Mouse (Mus musculus) lung, postnatal 4 days (tissue): ENCODE measurements around the gene Hist1h2an.
"Not testable (repeated sequence)": the region's sequence is repeated elsewhere in the genome, so short reads cannot be mapped to it uniquely, and the experiment has no call there.

Experiments used
- DNase-seq, 2 experiments: peaks; one replicate each; pipeline ENCODE4 v3.0.0; 2021

The Hist1h2an gene

DNA sequence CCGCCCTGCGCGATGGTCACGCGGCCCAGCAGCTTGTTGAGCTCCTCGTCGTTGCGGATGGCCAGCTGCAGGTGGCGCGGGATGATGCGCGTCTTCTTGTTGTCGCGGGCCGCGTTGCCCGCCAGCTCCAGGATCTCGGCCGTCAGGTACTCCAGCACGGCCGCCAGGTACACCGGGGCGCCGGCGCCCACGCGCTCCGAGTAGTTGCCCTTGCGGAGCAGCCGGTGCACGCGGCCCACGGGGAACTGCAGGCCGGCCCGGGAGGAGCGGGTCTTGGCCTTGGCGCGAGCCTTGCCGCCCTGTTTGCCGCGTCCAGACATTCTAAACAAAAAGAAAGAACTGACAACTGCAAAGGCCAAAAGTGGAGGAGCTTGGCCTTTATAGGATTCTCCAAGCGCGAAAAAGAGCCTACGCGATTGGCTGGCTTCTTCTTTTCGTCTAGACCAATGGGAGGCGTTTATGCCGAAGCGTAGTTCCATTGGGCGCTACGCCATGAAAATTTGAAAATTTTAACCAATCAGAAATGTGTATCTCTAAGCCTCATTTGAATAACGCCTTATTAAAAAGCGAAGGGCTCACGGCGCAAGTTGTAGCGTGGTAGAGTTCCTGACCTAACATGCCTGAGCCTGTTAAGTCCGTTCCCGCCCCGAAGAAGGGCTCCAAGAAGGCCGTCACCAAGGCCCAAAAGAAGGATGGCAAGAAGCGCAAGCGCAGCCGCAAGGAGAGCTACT, at the start of gene Hist1h2an, which contains the start of gene Hist1h2bp:
Hist1h2an (minus strand) TSS at position 320 of the 731 bp plus-strand sequence.
Hist1h2bp (plus strand) TSS at position 563 of the 731 bp plus-strand sequence.
- DNase-seq, result peak; percentile 90

DNA sequence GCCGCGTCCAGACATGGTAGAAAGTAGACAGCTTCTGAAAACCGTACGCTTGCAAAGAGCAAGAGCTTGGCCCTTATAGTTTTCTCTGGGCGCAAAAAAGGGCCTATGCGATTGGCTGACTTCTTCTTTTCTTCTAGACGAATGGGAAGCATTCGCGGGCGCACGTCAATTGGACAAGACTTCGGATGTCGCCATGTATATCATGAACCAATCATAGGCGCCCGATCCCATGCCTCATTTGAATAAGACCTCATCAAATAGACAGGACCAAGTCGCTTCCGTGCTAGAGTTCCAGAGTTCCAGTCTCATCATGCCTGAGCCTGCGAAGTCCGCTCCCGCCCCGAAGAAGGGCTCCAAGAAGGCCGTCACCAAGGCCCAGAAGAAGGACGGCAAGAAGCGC, 46.4 kb upstream of the Hist1h2an start, which contains the start of the genes Hist1h2ap and Hist1h2br:
Hist1h2ap (minus strand) TSS at position 47 of the 400 bp plus-strand sequence.
Hist1h2br (plus strand) TSS at position 283 of the 400 bp plus-strand sequence.
- not testable (repeated sequence) for DNase-seq

DNA sequence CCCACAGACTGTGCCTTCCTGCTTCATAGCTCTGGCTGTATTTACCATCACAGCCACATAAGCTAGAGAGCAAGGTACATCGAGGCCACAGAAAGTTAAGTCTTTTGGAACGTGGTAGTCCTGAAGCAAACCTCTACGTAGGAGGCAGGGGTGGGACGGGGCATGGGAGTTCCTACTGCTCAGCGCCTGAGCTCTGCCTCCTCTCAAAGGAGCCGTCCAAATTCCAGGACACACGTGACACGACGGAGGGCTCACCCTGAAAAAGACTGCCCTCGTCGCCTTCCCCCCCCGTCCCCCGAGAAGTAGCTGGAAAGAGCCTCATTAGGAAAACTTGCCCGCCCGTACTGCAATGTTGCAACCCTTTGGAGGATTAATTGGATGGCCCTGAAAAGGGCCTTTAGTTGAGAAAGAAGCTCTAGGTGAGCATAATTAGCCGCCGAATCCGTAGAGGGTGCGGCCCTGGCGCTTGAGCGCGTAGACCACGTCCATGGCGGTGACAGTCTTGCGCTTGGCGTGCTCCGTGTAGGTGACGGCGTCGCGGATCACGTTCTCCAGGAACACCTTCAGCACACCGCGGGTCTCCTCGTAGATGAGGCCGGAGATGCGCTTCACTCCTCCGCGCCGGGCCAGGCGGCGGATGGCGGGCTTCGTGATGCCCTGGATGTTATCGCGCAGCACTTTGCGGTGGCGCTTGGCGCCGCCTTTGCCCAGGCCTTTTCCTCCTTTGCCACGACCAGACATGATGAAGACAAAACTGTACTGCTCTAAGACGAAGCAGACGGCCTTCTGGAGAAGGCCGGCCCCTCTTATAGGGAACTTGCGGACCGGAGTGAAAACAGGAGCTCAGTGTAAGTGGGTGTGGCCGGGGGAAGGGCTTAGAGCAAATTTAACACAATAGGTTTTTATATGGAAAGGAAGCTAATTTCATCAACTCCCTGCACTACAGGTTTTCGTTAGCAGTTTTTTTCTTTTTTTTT, 44.7 kb upstream of the Hist1h2an start, which contains the start of gene Hist1h4n:
Hist1h4n (minus strand) TSS at position 779 of the 977 bp plus-strand sequence.
- DNase-seq, result peak; percentile 41 to 47

DNA sequence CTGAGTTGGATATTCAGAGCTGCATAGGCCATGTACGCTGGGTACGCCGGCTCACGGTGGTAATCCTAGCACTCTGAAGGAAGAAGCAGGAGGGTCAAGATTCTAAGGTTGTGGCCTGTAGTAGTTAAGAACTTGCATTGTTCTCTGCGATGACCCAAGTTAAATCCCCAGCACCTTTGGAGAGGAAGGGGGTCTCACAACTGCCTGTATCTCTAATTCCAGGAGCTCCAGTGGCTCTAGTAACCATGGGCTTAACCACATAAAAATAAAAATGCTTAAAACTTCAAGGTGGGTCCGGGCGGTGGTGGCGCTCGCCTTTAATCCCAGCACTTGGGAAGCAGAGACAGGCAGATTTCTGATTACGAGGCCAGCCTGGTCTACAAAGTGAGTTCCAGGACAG, 43.3 kb upstream of the Hist1h2an start:
- DNase-seq, result no peak

DNA sequence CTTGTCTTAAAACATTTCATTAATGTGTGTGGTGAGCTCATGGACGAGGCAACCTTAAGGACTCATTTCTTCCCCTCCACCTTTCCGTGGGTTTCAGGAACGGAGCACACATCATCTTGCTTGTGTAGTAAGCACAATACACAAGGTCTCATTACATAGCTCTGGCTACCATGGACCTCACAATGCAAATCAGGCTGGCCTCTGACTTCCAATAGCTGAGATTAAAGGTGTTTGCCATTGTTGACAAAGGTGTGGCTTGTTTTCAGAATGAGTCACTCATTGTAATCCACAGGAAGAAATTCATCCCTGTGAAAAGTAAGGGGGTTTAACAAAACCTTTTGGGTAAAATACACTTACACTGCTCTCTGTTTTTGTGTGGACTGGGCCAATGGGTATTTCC, 41.5 kb upstream of the Hist1h2an start:
- no peak for DNase-seq

DNA sequence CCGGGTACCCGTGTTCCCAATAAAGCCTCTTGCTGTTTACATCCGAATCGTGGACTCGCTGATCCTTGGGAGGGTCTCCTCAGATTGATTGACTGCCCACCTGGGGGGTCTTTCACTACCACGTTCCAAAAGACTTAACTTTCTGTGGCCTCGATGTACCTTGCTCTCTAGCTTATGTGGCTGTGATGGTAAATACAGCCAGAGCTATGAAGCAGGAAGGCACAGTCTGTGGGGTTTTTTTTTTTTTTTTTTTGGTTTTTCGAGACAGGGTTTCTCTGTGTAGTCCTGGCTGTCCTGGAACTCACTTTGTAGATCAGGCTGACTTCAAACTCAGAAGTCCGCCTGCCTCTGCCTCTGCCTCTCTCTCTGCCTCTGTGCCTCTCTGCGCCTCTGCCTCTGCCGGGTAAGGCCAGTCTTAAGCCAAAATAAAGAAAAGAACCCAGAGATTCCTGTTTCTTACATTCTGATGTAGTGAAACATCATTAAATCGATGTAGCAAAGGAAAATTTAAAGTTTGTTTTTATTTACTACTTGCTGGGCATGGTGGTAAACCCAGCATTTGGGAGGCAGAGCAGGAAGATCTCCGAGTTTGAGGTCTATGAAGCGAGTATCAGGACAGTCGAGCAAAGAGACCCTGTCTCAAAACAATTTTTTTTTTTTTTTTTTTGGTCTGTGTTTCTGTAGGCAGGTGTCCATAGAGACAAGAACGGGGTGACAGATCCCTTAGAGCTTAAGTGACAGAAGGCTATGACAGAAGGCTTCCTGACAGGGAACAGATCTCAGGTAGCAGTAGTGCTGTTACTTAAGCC, 33.3 kb upstream of the Hist1h2an start:
- not testable (repeated sequence) for DNase-seq

DNA sequence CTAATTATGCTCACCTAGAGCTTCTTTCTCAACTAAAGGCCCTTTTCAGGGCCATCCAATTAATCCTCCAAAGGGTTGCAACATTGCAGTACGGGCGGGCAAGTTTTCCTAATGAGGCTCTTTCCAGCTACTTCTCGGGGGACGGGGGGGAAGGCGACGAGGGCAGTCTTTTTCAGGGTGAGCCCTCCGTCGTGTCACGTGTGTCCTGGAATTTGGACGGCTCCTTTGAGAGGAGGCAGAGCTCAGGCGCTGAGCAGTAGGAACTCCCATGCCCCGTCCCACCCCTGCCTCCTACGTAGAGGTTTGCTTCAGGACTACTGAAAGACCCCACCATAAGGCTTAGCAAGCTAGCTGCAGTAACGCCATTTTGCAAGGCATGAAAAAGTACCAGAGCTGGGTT, 25.1 kb upstream of the Hist1h2an start:
- peak in 1 of 2 experiments; percentile 22 for DNase-seq

DNA sequence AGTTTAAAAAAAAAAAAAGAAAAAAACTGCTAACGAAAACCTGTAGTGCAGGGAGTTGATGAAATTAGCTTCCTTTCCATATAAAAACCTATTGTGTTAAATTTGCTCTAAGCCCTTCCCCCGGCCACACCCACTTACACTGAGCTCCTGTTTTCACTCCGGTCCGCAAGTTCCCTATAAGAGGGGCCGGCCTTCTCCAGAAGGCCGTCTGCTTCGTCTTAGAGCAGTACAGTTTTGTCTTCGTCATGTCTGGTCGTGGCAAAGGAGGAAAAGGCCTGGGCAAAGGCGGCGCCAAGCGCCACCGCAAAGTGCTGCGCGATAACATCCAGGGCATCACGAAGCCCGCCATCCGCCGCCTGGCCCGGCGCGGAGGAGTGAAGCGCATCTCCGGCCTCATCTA, 24.5 kb upstream of the Hist1h2an start, which contains the start of gene Hist1h4m:
Hist1h4m (plus strand) TSS at position 208 of the 400 bp plus-strand sequence.
- DNase-seq, result peak; percentile 52 to 62

DNA sequence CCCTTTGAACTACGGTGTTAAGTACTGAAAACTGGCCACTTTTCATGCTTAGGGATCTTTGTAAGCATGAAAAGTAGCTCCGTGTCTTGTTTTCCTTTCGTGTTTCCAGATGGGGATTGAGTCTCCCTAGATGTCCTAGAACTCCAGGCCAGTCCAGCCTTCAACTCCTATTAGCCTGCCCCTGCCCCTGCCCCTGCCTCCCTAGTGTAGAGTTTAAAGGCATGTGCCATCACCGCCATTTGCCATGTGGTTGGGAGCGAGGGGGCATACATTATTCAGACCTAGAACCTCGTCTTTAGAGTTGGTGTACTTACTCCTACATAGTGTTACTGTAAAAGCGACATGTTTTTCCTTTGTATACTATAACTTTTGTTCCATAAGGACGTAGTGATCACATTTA, 24.1 kb upstream of the Hist1h2an start:
- not testable (repeated sequence) for DNase-seq

DNA sequence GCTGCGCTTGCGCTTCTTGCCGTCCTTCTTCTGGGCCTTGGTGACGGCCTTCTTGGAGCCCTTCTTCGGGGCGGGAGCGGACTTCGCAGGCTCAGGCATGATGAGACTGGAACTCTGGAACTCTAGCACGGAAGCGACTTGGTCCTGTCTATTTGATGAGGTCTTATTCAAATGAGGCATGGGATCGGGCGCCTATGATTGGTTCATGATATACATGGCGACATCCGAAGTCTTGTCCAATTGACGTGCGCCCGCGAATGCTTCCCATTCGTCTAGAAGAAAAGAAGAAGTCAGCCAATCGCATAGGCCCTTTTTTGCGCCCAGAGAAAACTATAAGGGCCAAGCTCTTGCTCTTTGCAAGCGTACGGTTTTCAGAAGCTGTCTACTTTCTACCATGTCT, 23.1 kb upstream of the Hist1h2an start, which contains the start of the genes Hist1h2bq and Hist1h2ao:
Hist1h2bq (minus strand) TSS at position 125 of the 400 bp plus-strand sequence.
Hist1h2ao (plus strand) TSS at position 393 of the 400 bp plus-strand sequence.
- not testable (repeated sequence) for DNase-seq

DNA sequence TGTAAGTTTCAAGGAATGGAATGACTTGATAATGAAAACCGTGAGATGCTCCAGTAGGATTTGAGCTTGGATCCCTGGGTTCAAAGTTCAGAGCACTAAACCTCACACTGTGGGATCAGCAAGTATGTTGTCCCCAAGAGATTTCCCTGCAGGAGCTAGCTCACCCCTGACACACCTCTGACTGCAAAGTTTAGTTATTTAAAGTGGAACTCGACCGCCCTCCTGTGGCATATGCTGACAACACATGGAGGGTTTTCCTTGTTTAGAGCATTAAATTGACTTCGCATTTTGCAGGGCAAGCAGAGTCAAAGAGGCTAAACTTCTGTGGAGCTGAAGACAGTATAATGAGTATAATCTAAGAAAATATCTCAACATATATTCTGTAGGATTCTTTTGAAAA, 16.0 kb upstream of the Hist1h2an start:
- not testable (repeated sequence) for DNase-seq

DNA sequence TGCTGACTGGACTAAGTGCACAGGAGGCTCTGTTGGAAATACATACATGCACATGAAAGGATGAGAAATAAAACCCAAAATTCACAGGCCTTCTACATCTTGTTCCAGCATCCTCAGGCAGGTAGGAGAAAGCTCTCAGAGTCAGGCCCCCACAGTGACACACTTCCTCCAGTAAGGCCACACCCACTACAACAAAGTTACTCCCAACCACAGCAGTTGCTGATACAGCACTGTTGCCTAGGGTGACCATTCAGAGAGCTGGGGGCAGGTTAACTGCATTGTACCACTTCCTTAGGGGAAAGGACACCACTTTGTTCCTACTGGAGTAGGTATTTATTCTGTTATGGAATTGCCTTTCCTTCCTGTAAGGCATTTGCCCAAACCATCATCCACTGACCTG, 10.1 kb upstream of the Hist1h2an start:
- DNase-seq, result not testable (repeated sequence)

DNA sequence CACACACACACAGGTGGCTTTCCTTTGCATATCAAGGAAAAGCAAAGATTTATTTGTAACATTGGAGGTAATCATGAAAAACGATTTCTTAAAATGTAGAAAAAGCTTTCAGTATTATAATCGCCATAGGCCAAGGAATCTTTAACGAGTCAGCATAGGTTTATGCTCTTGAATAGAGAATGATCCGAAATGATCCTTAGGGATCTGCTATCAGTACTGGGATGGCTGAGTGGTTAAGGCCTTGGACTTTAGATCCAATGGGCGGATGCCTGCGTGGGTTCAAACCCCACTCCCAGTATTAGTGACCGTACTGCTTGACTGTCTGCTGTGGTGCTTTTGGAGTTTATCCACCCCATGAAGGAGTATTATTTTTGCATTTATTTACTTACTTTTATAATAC, 8.6 kb upstream of the Hist1h2an start:
- DNase-seq, result no peak

DNA sequence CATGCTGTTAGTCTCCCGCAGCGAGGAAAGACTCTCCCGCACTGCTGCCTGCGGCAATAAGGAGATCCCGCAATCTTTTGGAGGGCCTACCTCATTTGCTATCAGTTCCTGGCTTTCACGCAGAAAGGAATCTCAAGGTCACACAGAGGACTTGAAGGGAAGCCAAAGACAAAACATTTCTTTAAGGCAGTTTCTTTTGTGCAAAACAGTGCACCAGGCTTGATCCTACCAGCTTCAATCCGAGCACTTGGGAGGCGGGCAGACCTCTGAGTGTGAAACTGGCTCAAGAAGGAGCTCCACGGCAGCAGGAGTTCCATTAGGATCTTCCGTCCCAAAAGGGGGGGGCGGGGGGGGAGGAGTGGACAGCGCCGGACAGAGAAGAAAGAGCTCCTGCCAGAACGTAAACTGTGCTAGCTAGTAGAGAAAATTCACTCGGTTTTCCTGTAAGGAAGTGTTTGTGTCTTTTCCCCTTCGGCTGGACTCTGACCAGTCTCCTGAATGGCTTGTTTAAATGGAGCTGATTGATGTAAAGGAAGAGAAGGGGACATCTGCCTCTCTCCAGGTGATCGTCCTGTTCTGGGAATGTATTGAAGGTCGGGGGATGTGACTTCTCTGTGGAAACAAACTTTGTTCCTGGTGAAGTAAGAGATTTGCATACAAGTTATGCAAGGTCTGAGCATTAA, 3.7 kb upstream of the Hist1h2an start:
- DNase-seq, result no peak

DNA sequence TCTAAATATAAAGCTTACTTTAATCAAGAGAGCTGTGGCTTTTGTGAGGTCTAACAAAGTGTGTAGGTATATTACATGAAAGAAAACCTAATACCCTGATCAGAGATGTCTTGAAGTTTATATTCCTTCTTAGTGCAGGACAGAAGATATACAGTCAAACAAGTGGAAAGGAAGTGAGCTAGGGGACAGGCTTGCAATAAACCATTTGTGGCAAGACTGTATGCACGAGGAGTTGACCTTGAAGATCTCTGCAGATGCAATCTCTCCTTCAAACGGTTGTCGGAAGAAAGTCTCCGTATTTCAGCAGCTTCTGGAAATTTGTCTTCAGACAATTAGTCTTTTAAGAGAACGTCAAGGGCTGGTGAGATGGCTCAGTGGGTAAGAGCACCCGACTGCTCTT, 2.9 kb upstream of the Hist1h2an start:
- DNase-seq, result no peak

DNA sequence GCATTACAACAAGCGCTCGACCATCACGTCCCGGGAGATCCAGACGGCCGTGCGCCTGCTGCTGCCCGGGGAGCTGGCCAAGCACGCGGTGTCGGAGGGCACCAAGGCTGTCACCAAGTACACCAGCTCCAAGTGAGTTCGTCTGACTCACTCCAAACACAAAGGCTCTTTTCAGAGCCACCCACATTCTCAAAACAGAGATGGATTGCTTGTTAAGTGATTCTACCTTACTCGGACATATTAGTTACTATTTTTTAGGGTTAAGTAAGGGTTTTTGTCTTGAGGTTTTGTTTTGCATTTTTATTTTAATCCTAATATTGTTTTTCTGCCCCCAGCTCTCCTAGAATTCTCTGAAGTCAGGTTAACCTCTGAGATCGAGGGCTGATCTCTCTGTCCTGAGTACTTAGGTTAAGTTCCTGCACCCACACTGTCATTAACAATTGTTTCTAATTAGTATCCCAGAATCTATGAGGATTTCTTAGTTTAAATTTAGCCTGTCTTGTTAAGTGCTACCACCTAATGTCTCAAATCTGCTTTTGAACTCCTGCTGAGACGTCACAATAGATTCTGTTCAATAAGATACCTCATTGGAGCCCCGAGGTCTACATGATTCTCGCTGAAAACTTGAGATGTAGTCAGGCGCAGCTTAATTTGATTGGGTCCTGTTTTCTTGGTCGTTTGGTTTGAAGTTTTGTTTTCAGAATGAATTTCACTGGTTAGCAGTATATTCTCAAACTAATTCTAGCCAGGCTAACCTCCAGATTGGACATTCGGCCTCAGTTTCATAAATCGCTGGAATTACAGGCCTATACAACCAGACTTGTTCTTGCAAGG, 959 bp upstream of the Hist1h2an start:
- no peak for DNase-seq

DNA sequence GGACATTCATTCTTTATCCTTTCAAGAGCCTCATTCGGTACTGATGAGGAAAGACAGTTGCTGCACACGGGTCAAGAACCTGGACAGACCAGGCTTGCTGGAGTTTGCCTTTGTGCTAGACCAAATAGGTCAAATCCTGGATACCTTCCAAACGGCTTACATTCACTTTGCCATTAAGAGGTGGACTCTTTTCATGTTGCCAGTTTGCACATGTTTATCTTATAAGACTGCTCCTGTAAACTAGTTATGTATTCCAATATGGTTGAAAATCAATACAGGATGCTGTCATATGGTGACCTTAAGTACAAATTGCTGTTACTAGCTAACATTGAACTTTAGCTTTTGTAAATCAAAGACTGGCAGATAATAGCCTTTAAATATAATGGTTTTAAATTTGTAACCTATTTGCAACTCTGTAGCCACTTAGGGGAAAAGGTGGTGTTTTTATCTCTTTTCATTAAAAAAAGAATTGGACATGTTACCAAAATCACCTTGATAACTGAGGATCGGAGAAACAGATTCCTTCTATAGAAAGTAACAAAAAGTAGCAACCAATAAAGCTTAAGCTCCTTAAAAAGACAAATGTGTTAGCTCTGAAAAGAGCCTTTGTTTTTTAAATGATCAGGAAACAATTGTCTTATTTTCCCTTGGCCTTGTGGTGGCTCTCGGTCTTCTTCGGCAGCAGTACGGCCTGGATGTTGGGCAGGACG, 674 bp downstream of the Hist1h2an start:
- DNase-seq, result no peak

DNA sequence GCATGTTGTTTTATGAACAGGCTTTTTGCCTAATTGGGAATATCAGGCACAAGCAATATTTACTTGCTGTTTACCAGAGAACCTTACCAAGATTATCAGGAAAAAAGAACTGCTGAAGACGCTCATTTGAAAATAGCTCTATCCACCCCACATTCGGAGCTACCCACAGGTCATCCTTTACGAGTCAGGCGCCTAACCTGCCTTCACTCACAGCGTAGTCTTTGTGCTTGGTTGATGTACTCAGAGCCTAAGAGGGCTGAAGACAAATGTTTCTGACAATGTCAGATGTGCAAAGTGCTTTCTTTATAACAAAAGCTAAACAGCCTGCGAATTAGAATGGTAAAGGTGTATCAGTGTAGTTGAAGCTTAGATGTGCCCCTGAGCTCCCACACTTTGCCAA, 2.7 kb downstream of the Hist1h2an start:
- DNase-seq, result no peak

DNA sequence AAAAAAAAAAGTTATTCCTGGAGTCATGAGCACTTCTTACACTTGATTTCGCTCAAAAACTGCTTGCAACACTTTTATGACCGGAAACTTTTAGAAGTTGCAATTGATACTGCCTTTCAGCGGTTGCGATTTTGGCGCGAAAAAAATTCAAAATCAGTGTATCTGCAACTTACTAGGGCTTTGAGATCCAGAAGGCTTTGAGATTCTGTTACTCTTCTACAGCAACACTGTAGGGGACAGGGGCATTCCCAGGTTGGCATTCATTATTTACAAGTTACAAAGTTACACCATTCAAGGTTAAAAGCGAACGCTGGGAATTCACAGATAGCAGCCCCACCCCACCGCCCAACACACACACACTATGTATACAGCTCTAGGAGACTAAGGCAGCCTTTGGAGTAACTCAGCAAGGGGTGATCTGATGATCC, 3.3 kb downstream of the Hist1h2an start:
- DNase-seq, result peak in 1 of 2 experiments; percentile 20

DNA sequence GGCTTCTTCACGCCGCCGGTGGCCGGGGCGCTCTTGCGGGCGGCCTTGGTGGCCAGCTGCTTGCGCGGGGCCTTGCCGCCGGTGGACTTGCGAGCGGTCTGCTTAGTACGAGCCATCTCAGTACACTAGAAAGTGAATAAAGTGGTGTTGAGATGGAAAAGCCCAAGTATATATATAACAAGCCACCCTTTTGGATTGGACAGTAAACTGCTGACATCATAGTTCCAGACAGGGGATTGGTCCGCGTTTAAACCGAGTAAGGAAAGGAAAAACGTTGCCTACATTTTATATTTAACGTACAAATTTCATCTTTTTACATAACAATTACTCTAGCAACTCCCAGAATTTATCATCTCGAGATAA, 3.8 kb downstream of the Hist1h2an start, which contains the start of gene Hist1h3i:
Hist1h3i (minus strand) TSS at position 116 of the 363 bp plus-strand sequence.
- peak; percentile 54 to 62 for DNase-seq
